Mouse (Mus musculus): ENCODE results near the gene Actr8. TPM values are rescaled to one million over a fixed set of nuclear protein-coding genes. Genes with fewer than 3 reads are reported as not detected.

Gene Actr8
- polyA plus RNA-seq, 1 experiment from 2014 or later, result 27.6 TPM

GRCm38 (mm10) chr14:30018846-30019245 is 40.7 kb downstream of the Actr8 start:
- Histone ChIP-seq H3K27ac (replicated peaks) (no peak overlapping the region), H3K4me2 (replicated peaks; ENCODE audit: low read depth) (no peak overlapping the region), H3K27me3 (ENCODE audit: control insufficient read depth, insufficient read depth, low read length) (no peaks in the 10 kb centered on the region), H3K36me3 (ENCODE audit: control insufficient read depth, insufficient read depth, low read length) (no peaks in the 10 kb centered on the region), H3K4me3 (ENCODE audit: low read depth, low read length) (no peak overlapping the region), H3K9me3 (ENCODE audit: control insufficient read depth, low read length) (no peaks in the 10 kb centered on the region), H3K9ac (ENCODE audit: low read length) (no peak overlapping the region), H3K4me1 (replicated peaks; ENCODE audit: control insufficient read depth, insufficient read depth) (no peaks in the 10 kb centered on the region)
- no peak for DNase-seq (ENCODE audit: low spot score)
- TF ChIP-seq EP300 (optimal IDR thresholded peaks at IDR 0.05) (no peak), CTCF (IDR thresholded peaks at IDR 0.05; ENCODE audit: low read depth) (no peak)
- 90% methylated on average over 6 of the region's 6 CpGs for WGBS
- ATAC-seq (ENCODE audit: low FRiP score, low TSS enrichment), result no peak

DNA sequence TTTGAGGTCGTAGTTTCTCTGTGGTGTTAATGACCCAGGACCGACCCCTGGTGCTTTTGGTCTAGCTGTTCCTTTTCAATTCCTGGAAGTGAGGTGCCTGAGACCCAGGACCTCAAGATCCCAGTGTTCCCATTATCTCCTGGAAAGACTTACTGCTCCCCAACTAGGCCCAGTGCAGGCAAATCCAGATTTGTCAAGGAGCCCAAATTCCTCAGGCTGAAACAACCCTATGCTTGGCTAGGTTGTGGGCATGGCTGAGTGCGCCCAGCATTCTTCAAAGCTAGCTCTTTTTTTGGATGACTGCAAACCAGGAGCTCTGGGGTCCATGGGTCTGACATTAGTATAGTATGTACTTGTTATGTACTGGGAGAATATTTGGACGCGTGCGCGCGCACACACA is 41.2 kb downstream of the Actr8 start:
- Histone ChIP-seq H3K27me3 (ENCODE audit: control insufficient read depth, insufficient read depth, low read length) (no peaks in the 10 kb centered on the region), H3K4me1 (replicated peaks; ENCODE audit: control insufficient read depth, insufficient read depth) (no peaks in the 10 kb centered on the region), H3K4me3 (ENCODE audit: low read depth, low read length) (no peak overlapping the region), H3K4me2 (replicated peaks; ENCODE audit: low read depth) (no peak overlapping the region), H3K9me3 (ENCODE audit: control insufficient read depth, low read length) (no peaks in the 10 kb centered on the region), H3K27ac (replicated peaks) (no peak overlapping the region), H3K36me3 (ENCODE audit: control insufficient read depth, insufficient read depth, low read length) (no peaks in the 10 kb centered on the region), H3K9ac (ENCODE audit: low read length) (no peak overlapping the region)
- no peak for ATAC-seq (ENCODE audit: low FRiP score, low TSS enrichment)
- WGBS, result 94% methylated on average over 8 of the region's 8 CpGs
- no peak for DNase-seq (ENCODE audit: low spot score)
- TF ChIP-seq CTCF (IDR thresholded peaks at IDR 0.05; ENCODE audit: low read depth), result no peak

GRCm38 (mm10) chr14:30019792-30020575 is 41.8 kb downstream of the Actr8 start:
- H3K9me3 ChIP-seq (ENCODE audit: control insufficient read depth, low read length), result no peaks in the 10 kb centered on the region

GRCm38 (mm10) chr14:30022471-30022870 is 44.3 kb downstream of the Actr8 start:
- Histone ChIP-seq H3K36me3 (ENCODE audit: control insufficient read depth, insufficient read depth, low read length) (no peaks in the 10 kb centered on the region), H3K4me1 (replicated peaks; ENCODE audit: control insufficient read depth, insufficient read depth) (no peaks in the 10 kb centered on the region), H3K27ac (replicated peaks) (no peak overlapping the region), H3K9me3 (ENCODE audit: control insufficient read depth, low read length) (no peaks in the 10 kb centered on the region), H3K4me3 (ENCODE audit: low read depth, low read length) (no peak overlapping the region), H3K27me3 (ENCODE audit: control insufficient read depth, insufficient read depth, low read length) (no peaks in the 10 kb centered on the region), H3K4me2 (replicated peaks; ENCODE audit: low read depth) (no peak overlapping the region), H3K9ac (ENCODE audit: low read length) (no peak overlapping the region)
- TF ChIP-seq CTCF (IDR thresholded peaks at IDR 0.05; ENCODE audit: low read depth), result no peak
- TF ChIP-seq EP300 (optimal IDR thresholded peaks at IDR 0.05), result no peak
- ATAC-seq (ENCODE audit: low FRiP score, low TSS enrichment) (no peak), DNase-seq (ENCODE audit: low spot score) (no peak)
- WGBS, result 88% methylated on average over 6 of the region's 6 CpGs

More at GRCm38 (mm10) chr14:30019792-30020575, 41.8 kb downstream of the Actr8 start:
- Histone ChIP-seq H3K9ac (ENCODE audit: low read length) (no peak overlapping the region), H3K4me3 (ENCODE audit: low read depth, low read length) (no peak overlapping the region), H3K4me1 (replicated peaks; ENCODE audit: control insufficient read depth, insufficient read depth) (no peaks in the 10 kb centered on the region), H3K27ac (replicated peaks) (no peak overlapping the region), H3K36me3 (ENCODE audit: control insufficient read depth, insufficient read depth, low read length) (no peaks in the 10 kb centered on the region), H3K27me3 (ENCODE audit: control insufficient read depth, insufficient read depth, low read length) (no peaks in the 10 kb centered on the region), H3K4me2 (replicated peaks; ENCODE audit: low read depth) (no peak overlapping the region)
- 70% methylated on average over 9 of the region's 9 CpGs for WGBS
- TF ChIP-seq CTCF (IDR thresholded peaks at IDR 0.05; ENCODE audit: low read depth), result no peak
- no peak for TF ChIP-seq EP300 (optimal IDR thresholded peaks at IDR 0.05)
- ATAC-seq (ENCODE audit: low FRiP score, low TSS enrichment) (no peak), DNase-seq (ENCODE audit: low spot score) (no peak)

DNA sequence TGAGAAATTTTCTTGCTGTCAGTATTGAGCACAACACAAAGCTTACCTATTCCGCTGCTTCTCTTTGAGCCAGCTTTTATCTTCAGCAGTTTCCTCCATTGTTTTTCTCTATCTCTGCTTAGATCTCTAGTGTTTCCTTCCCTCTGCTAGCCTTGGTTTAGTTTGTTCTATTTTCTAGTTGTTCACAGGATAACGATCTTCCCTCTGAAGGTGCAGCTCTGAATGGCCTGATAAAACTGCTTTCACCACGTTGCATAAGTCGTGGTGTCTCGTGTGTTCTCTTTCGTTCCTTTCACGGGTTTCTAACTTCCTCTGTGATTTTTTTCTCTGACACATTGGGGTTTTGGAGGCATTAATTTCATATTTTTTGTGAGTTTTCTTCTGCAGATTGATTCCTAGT is 46.2 kb downstream of the Actr8 start:
- H3K27ac ChIP-seq (replicated peaks), result no peak overlapping the region
- no peaks in the 10 kb centered on the region for H3K4me1 ChIP-seq (replicated peaks; ENCODE audit: control insufficient read depth, insufficient read depth)
- H3K36me3 ChIP-seq (ENCODE audit: control insufficient read depth, insufficient read depth, low read length), result no peaks in the 10 kb centered on the region
- H3K9me3 ChIP-seq (ENCODE audit: control insufficient read depth, low read length), result no peaks in the 10 kb centered on the region
- no peaks in the 10 kb centered on the region for H3K27me3 ChIP-seq (ENCODE audit: control insufficient read depth, insufficient read depth, low read length)
- no peak overlapping the region for H3K4me3 ChIP-seq (ENCODE audit: low read depth, low read length)
- no peak overlapping the region for H3K4me2 ChIP-seq (replicated peaks; ENCODE audit: low read depth)
- no peak overlapping the region for H3K9ac ChIP-seq (ENCODE audit: low read length)
- no peak for DNase-seq (ENCODE audit: low spot score)
- 34% methylated on average over 7 of the region's 7 CpGs for WGBS
- TF ChIP-seq EP300 (optimal IDR thresholded peaks at IDR 0.05) (no peak), CTCF (IDR thresholded peaks at IDR 0.05; ENCODE audit: low read depth) (no peak)
- no peak for ATAC-seq (ENCODE audit: low FRiP score, low TSS enrichment)

GRCm38 (mm10) chr14:30027378-30027777 is 49.2 kb downstream of the Actr8 start:
- Histone ChIP-seq H3K9ac (ENCODE audit: low read length) (no peak overlapping the region), H3K36me3 (ENCODE audit: control insufficient read depth, insufficient read depth, low read length) (no peaks in the 10 kb centered on the region), H3K9me3 (ENCODE audit: control insufficient read depth, low read length) (no peaks in the 10 kb centered on the region), H3K27me3 (ENCODE audit: control insufficient read depth, insufficient read depth, low read length) (no peaks in the 10 kb centered on the region), H3K4me1 (replicated peaks; ENCODE audit: control insufficient read depth, insufficient read depth) (no peaks in the 10 kb centered on the region), H3K27ac (replicated peaks) (no peak overlapping the region), H3K4me3 (ENCODE audit: low read depth, low read length) (no peak overlapping the region), H3K4me2 (replicated peaks; ENCODE audit: low read depth) (no peak overlapping the region)
- DNase-seq (ENCODE audit: low spot score) (peak; percentile 48), ATAC-seq (ENCODE audit: low FRiP score, low TSS enrichment) (no peak)
- TF ChIP-seq EP300 (optimal IDR thresholded peaks at IDR 0.05) (no peak), CTCF (IDR thresholded peaks at IDR 0.05; ENCODE audit: low read depth) (peak; percentile 61)
- WGBS, result 44% methylated on average over 2 of the region's 2 CpGs

Measured in stomach, postnatal 0 days (tissue).